13 mouse cellular contexts compared by ENCODE assay signal in the genomic region with DNA sequence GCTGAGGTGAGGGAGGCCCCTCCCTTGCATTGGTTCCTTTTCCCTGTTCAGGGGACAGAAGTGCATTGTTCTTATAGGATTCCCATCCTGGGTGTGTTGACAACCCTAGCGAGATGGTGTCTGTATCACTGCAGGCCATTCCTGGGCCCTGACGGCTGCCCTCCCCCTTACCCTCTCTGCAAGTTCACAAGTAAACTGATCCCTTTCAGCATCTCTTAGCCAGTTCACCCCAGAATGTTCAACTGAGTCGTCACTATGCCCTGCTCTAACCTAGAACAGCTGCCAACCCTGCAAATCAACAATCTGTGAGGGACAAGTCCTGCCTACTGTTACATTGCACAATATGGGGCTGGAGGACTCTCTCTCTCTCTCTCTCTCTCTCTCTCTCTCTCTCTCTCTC.
"Had no signal": no experiment of that assay in that cellular context is flagged by ENCODE, and none has a peak within 500 bp of the region (broad histone marks: within the 10 kb centered on the region; RNA-seq: fewer than 3 reads in every experiment).

No protein-coding gene starts in this region.

- H3K4me2 ChIP-seq: limb, embryonic 15.5 days; liver, embryonic 12.5 days; lung, embryonic 14.5 days; neural tube, embryonic 15.5 days had no signal

- H3K27me3 ChIP-seq: limb, embryonic 15.5 days; liver, embryonic 12.5 days; neural tube, embryonic 15.5 days had no signal

- H3K9me3 ChIP-seq: limb, embryonic 15.5 days; liver, embryonic 12.5 days; midbrain, embryonic 10.5 days; neural tube, embryonic 15.5 days had no signal

- H3K36me3 ChIP-seq: limb, embryonic 15.5 days; liver, embryonic 12.5 days; midbrain, embryonic 10.5 days; neural tube, embryonic 15.5 days had no signal

- H3K27ac ChIP-seq: limb, embryonic 15.5 days; liver, embryonic 12.5 days; midbrain, embryonic 10.5 days; neural tube, embryonic 15.5 days had no signal

- H3K4me1 ChIP-seq: limb, embryonic 15.5 days; liver, embryonic 12.5 days; midbrain, embryonic 10.5 days; neural tube, embryonic 15.5 days had no signal

- H3K9ac ChIP-seq: limb, embryonic 15.5 days; liver, embryonic 12.5 days; lung, embryonic 14.5 days; neural tube, embryonic 15.5 days had no signal

- H3K4me3 ChIP-seq: limb, embryonic 15.5 days; liver, embryonic 12.5 days; midbrain, embryonic 10.5 days; myocyte; neural tube, embryonic 15.5 days had no signal

- DNase-seq: kidney, postnatal 25 days; lung, embryonic 14.5 days; lung, postnatal 10 days; lung, postnatal 4 days; midbrain, embryonic 14.5 days; right cerebral cortex, adult 18-20 months; right cerebral cortex, postnatal 25 days; thymus, postnatal 4 days had no signal

- ATAC-seq: liver, embryonic 12.5 days had no signal
